Mouse (Mus musculus) spleen, adult 2 months (tissue): ENCODE results near the gene Slc25a23. TPM values are rescaled to one million over a fixed set of nuclear protein-coding genes. Genes with fewer than 3 reads are reported as not detected.
A peak's percentile ranks its signal among the peaks of the same experiment; 100 is the strongest.

Source experiments
- DNase-seq, 2 experiments: peaks; one replicate each; pipeline versions ENCODE4 v3.0.0 to v3.0.0-alpha.2; 2012 to 2021; ENCODE audit warnings: low spot score in 2 of 2, low read depth in 1 of 2
- H3K27ac ChIP-seq: fragments of 200-500 bp; 2 replicates; pipeline ENCODE4 v1.5.1; 2012; ENCODE audit warnings: low read length, inconsistent platforms; ENCODE audit not compliant: insufficient read depth
- H3K27me3 ChIP-seq: fragments of 200-500 bp; 2 replicates; pipeline ENCODE4 v1.6.1; 2012; ENCODE audit warnings: mild to moderate bottlenecking, moderate library complexity, low read length, inconsistent platforms; ENCODE audit not compliant: control insufficient read depth, insufficient read depth
- H3K36me3 ChIP-seq: fragments of 200-500 bp; 2 replicates; pipeline ENCODE4 v1.6.1; 2012; ENCODE audit warnings: mild to moderate bottlenecking, low read length, inconsistent platforms; ENCODE audit not compliant: control insufficient read depth, insufficient read depth
- H3K4me1 ChIP-seq: fragments of 200-500 bp; 2 replicates; pipeline ENCODE4 v1.6.1; 2011; ENCODE audit warnings: inconsistent platforms; ENCODE audit not compliant: control insufficient read depth, insufficient read depth, insufficient read length
- H3K4me3 ChIP-seq: fragments of 200-500 bp; 2 replicates; pipeline ENCODE4 v1.5.1; 2011; ENCODE audit warnings: mild to moderate bottlenecking, inconsistent platforms; ENCODE audit not compliant: insufficient read depth, insufficient read length; ENCODE audit errors: extremely low read depth
- CTCF ChIP-seq: fragments of 200-500 bp; IDR thresholded peaks from 2 replicates; pipeline ENCODE4 v1.5.1; 2011; ENCODE audit warnings: mild to moderate bottlenecking, inconsistent platforms; ENCODE audit not compliant: insufficient read depth, insufficient read length, insufficient replicate concordance; ENCODE audit errors: extremely low read depth
- POLR2A ChIP-seq: fragments of 200-500 bp; IDR thresholded peaks from 2 replicates; pipeline ENCODE4 v1.6.1; 2011; ENCODE audit warnings: low read depth, low read length, inconsistent platforms
- WGBS: fragments of 180-500 bp; shearing (Covaris S2); methylation state at CpG from one replicate; pipeline ENCODE4 v1.1.7; 2018; 5-methylcytosine and 5-hydroxymethylcytosine counted together
- polyA plus RNA-seq: library from polyadenylated mRNA; depleted of rRNA; stranded (reverse); fragments of >200 nt; gene quantifications from 2 replicates; pipeline ENCODE4 v1.2.3, GENCODE M21; 2012; rRNA removed

Slc25a23 gene
- 10.7 and 13.1 TPM in 2 replicates for polyA plus RNA-seq

GRCm38 (mm10) chr17:57059486-57059977 is at the start of gene Slc25a23:
Slc25a23 (minus strand) TSS chr17:57059863.
- 0 out of 2 replicates have a peak, but pooled peaks cover 2% of the 10 kb centered on the region for H3K27me3 ChIP-seq
- peak in 1 of 2 experiments; percentile 54 for DNase-seq
- TF ChIP-seq POLR2A (no peak), CTCF (no peak)

GRCm38 (mm10) chr17:57108666-57109171 is 49.1 kb upstream of the Slc25a23 start:
- Histone ChIP-seq H3K4me3 (no peak overlapping the region), H3K27ac (no peak overlapping the region), H3K36me3 (no peaks in the 10 kb centered on the region), H3K27me3 (no peaks in the 10 kb centered on the region), H3K4me1 (no peaks in the 10 kb centered on the region)
- TF ChIP-seq CTCF = no peak
- no peak for TF ChIP-seq POLR2A
- no peak for DNase-seq
- 61% methylated on average over 5 of the region's 5 CpGs for WGBS

More at GRCm38 (mm10) chr17:57059486-57059977, at the start of gene Slc25a23:
- Histone ChIP-seq H3K36me3 (no peaks in the 10 kb centered on the region), H3K4me1 (peaks cover 18% of the 10 kb centered on the region; the same call in 1 of the 2 replicates), H3K4me3 (peak within 1 kb of the TSS; percentile 82), H3K27ac (peak within 1 kb of the TSS; percentile 95)
- 1% methylated on average over 40 of the region's 45 CpGs for WGBS

GRCm38 (mm10) chr17:57108040-57108665 is 48.5 kb upstream of the Slc25a23 start:
- no peak for DNase-seq
- Histone ChIP-seq H3K4me1 (no peaks in the 10 kb centered on the region), H3K27ac (no peak overlapping the region), H3K4me3 (no peak overlapping the region), H3K27me3 (no peaks in the 10 kb centered on the region), H3K36me3 (no peaks in the 10 kb centered on the region)
- 85% methylated on average over 7 of the region's 7 CpGs for WGBS
- TF ChIP-seq POLR2A (no peak), CTCF (no peak)

- DNase-seq = no peak
- 91% methylated on average over 5 of the region's 5 CpGs for WGBS
- TF ChIP-seq POLR2A = no peak
- no peak for TF ChIP-seq CTCF
- no peaks in the 10 kb centered on the region for H3K27me3 ChIP-seq
- H3K4me3 ChIP-seq = no peak overlapping the region
- no peaks in the 10 kb centered on the region for H3K36me3 ChIP-seq
- no peaks in the 10 kb centered on the region for H3K4me1 ChIP-seq
- no peak overlapping the region for H3K27ac ChIP-seq
These were observed 47.4 kb upstream of the Slc25a23 start for GRCm38 (mm10) chr17:57107064-57107463.

GRCm38 (mm10) chr17:57106035-57106368 is 46.3 kb upstream of the Slc25a23 start:
- 44% methylated on average over 9 of the region's 9 CpGs for WGBS
- no peak for TF ChIP-seq CTCF
- TF ChIP-seq POLR2A = no peak
- Histone ChIP-seq H3K4me1 (no peaks in the 10 kb centered on the region), H3K4me3 (peak overlapping the region; percentile 38; the same call in 1 of the 2 replicates), H3K27me3 (no peaks in the 10 kb centered on the region), H3K36me3 (no peaks in the 10 kb centered on the region), H3K27ac (no peak overlapping the region)
- DNase-seq = no peak

GRCm38 (mm10) chr17:57105181-57106034 is 45.7 kb upstream of the Slc25a23 start, which contains the start of gene Tnfsf9:
Tnfsf9 (plus strand) TSS chr17:57105325.
- Histone ChIP-seq H3K4me3 (peak within 1 kb of the TSS; percentile 62), H3K36me3 (no peaks in the 10 kb centered on the region), H3K27ac (peak within 1 kb of the TSS; percentile 12; the same call in 1 of the 2 replicates), H3K27me3 (no peaks in the 10 kb centered on the region), H3K4me1 (no peaks in the 10 kb centered on the region)
- WGBS = 2% methylated on average over 60 of the region's 61 CpGs
- no peak for TF ChIP-seq POLR2A
- no peak for TF ChIP-seq CTCF
- DNase-seq = peak in 1 of 2 experiments; percentile 19

GRCm38 (mm10) chr17:57104496-57104895 is 44.8 kb upstream of the Slc25a23 start:
- no peak for TF ChIP-seq POLR2A
- no peak for TF ChIP-seq CTCF
- no peak for DNase-seq
- WGBS = 25% methylated on average over 4 of the region's 4 CpGs
- no peaks in the 10 kb centered on the region for H3K27me3 ChIP-seq
- no peaks in the 10 kb centered on the region for H3K4me1 ChIP-seq
- H3K27ac ChIP-seq = no peak overlapping the region
- H3K4me3 ChIP-seq = no peak overlapping the region
- H3K36me3 ChIP-seq = no peaks in the 10 kb centered on the region
